Mouse (Mus musculus) activated CD4-positive, CD25-positive, alpha-beta regulatory T cell, adult 9 weeks (primary cell): ENCODE results near the gene Rbm42. TPM values are rescaled to one million over a fixed set of nuclear protein-coding genes. Genes with fewer than 3 reads are reported as not detected.

Source experiments
- polyA plus RNA-seq: library from polyadenylated mRNA; unstranded; fragments of 100-300 nt; shearing (Covaris generic); gene quantifications from one replicate; pipeline ENCODE4 v1.2.1, GENCODE M21; 2017

Gene Rbm42
- 206 TPM for polyA plus RNA-seq

GRCm38 (mm10) chr7:30649591-30650540, at the start of gene Rbm42:
Gene Rbm42 (minus strand): TSS chr7:30650317.

GRCm38 (mm10) chr7:30698589-30698988, 48.5 kb upstream of the Rbm42 start, which contains the start of gene 2200002J24Rik:
Gene 2200002J24Rik (plus strand): TSS chr7:30698926.

GRCm38 (mm10) chr7:30671480-30671879, 21.4 kb upstream of the Rbm42 start, which contains the start of gene Pmis2:
Gene Pmis2 (minus strand): TSS chr7:30671605.

GRCm38 (mm10) chr7:30664529-30665200, 14.5 kb upstream of the Rbm42 start, which contains the start of gene Haus5:
Gene Haus5 (minus strand): TSS chr7:30664994.

GRCm38 (mm10) chr7:30635752-30636151, 14.4 kb downstream of the Rbm42 start, which contains the start of gene Etv2:
Gene Etv2 (minus strand): TSS chr7:30635852.

GRCm38 (mm10) chr7:30625530-30626384, 24.4 kb downstream of the Rbm42 start, which contains the start of gene Cox6b1:
Gene Cox6b1 (minus strand): TSS chr7:30626151.

GRCm38 (mm10) chr7:30612654-30613402, 37.3 kb downstream of the Rbm42 start, which contains the start of gene Upk1a:
Gene Upk1a (minus strand): TSS chr7:30612847.

GRCm38 (mm10) chr7:30598786-30599185, 51.3 kb downstream of the Rbm42 start, which contains the start of gene Zbtb32:
Gene Zbtb32 (minus strand): TSS chr7:30598909.

Other genes with a start within 250 kb of the Rbm42 start
- gene Tyrobp, start 236.6 kb downstream of the Rbm42 start, polyA plus RNA-seq = 7.6 TPM
- 400 TPM for gene Hcst, start 230.5 kb downstream of the Rbm42 start, polyA plus RNA-seq
- 106 TPM for gene Nfkbid, start 228.6 kb downstream of the Rbm42 start, polyA plus RNA-seq
- gene Aplp1, start 204.8 kb downstream of the Rbm42 start, polyA plus RNA-seq = 5.2 TPM
- not detected for gene Kirrel2, start 192.6 kb downstream of the Rbm42 start, polyA plus RNA-seq
- gene Nphs1, start 192.0 kb downstream of the Rbm42 start, polyA plus RNA-seq = not detected
- gene Prodh2, start 156.7 kb downstream of the Rbm42 start, polyA plus RNA-seq = not detected
- gene Arhgap33, start 115.3 kb downstream of the Rbm42 start, polyA plus RNA-seq = 1.1 TPM
- gene Hspb6, start 98.1 kb downstream of the Rbm42 start, polyA plus RNA-seq = 3.2 TPM
- gene Proser3, start 98.0 kb downstream of the Rbm42 start, polyA plus RNA-seq = 10.4 TPM
- gene Lin37, start 90.5 kb downstream of the Rbm42 start, polyA plus RNA-seq = 108 TPM
- 42.0 TPM for gene U2af1l4, start 87.0 kb downstream of the Rbm42 start, polyA plus RNA-seq
- 105 TPM for gene Gm49396, start 87.0 kb downstream of the Rbm42 start, polyA plus RNA-seq
- 242 TPM for gene Psenen, start 86.7 kb downstream of the Rbm42 start, polyA plus RNA-seq
- gene Igflr1, start 84.9 kb downstream of the Rbm42 start, polyA plus RNA-seq = 243 TPM
- 12.2 TPM for gene Kmt2b, start 61.6 kb downstream of the Rbm42 start, polyA plus RNA-seq
- 17.6 TPM for gene Zbtb32, start 51.4 kb downstream of the Rbm42 start, polyA plus RNA-seq
- gene Upk1a, start 37.5 kb downstream of the Rbm42 start, polyA plus RNA-seq = 0.45 TPM
- gene Cox6b1, start 24.2 kb downstream of the Rbm42 start, polyA plus RNA-seq = 808 TPM
- not detected for gene Etv2, start 14.5 kb downstream of the Rbm42 start, polyA plus RNA-seq
- 31.3 TPM for gene Haus5, start 14.7 kb upstream of the Rbm42 start, polyA plus RNA-seq
- gene Pmis2, start 21.3 kb upstream of the Rbm42 start, polyA plus RNA-seq = not detected
- gene 2200002J24Rik, start 48.6 kb upstream of the Rbm42 start, polyA plus RNA-seq = not detected
- gene Atp4a, start 61.9 kb upstream of the Rbm42 start, polyA plus RNA-seq = not detected
- gene Tmem147, start 79.2 kb upstream of the Rbm42 start, polyA plus RNA-seq = 109 TPM
- gene Gapdhs, start 93.4 kb upstream of the Rbm42 start, polyA plus RNA-seq = 0.32 TPM
- gene Sbsn, start 101.2 kb upstream of the Rbm42 start, polyA plus RNA-seq = 1.5 TPM
- gene Dmkn, start 113.4 kb upstream of the Rbm42 start, polyA plus RNA-seq = not detected
- not detected for gene Krtdap, start 137.6 kb upstream of the Rbm42 start, polyA plus RNA-seq
- not detected for gene Ffar2, start 173.5 kb upstream of the Rbm42 start, polyA plus RNA-seq
- not detected for gene Ffar3, start 205.9 kb upstream of the Rbm42 start, polyA plus RNA-seq
- not detected for gene Ffar1, start 211.2 kb upstream of the Rbm42 start, polyA plus RNA-seq
- gene Cd22, start 230.0 kb upstream of the Rbm42 start, polyA plus RNA-seq = 16.4 TPM